Mouse (Mus musculus): ENCODE data around the gene Cacnb3. TPM values are rescaled to one million over a fixed set of nuclear protein-coding genes. Genes with fewer than 3 reads are reported as not detected.

Gene Cacnb3
- polyA plus RNA-seq, 2 experiments: 33.9 to 75.2 TPM

GRCm38 (mm10) chr15:98635291-98635841, 4.7 kb downstream of the Cacnb3 start:
- H3K9me3 ChIP-seq (ENCODE audit: control insufficient read depth, low read length): no peaks in the 10 kb centered on the region
- H3K27me3 ChIP-seq (ENCODE audit: control insufficient read depth, insufficient read depth, low read length): no peaks in the 10 kb centered on the region; the same call in none of the 2 replicates
- no peak for TF ChIP-seq POLR2A (IDR thresholded peaks at IDR 0.05; ENCODE audit: borderline replicate concordance, extremely low read depth, insufficient read depth, insufficient read length)
- H3K36me3 ChIP-seq (ENCODE audit: control insufficient read depth, insufficient read depth, low read length): peaks cover 13% of the 10 kb centered on the region
- H3K4me2 ChIP-seq (replicated peaks; ENCODE audit: low read depth, low read length, severe bottlenecking): peak overlapping the region; percentile 99
- H3K4me3 ChIP-seq (replicated peaks; ENCODE audit: low read length): peak overlapping the region; percentile 84
- H3K9ac ChIP-seq (ENCODE audit: low read depth, low read length, severe bottlenecking): peak overlapping the region; percentile 77
- peak; percentile 29 for DNase-seq (ENCODE audit: low spot score)
- H3K4me1 ChIP-seq (ENCODE audit: control insufficient read depth, insufficient read depth, low read length): peaks cover 31% of the 10 kb centered on the region
- 2% methylated on average over 21 of the region's 21 CpGs for WGBS
- no peak for ATAC-seq (ENCODE audit: low FRiP score, low read depth)
- H3K27ac ChIP-seq (replicated peaks; ENCODE audit: low read depth, low read length): no peak overlapping the region

- Histone ChIP-seq H3K9me3 (ENCODE audit: control insufficient read depth, low read length) (no peaks in the 10 kb centered on the region), H3K4me3 (replicated peaks; ENCODE audit: low read length) (0 out of 2 replicates have a peak overlapping the region, but pooled peaks have one; percentile 8), H3K4me2 (replicated peaks; ENCODE audit: low read depth, low read length, severe bottlenecking) (peak overlapping the region; percentile 99; the same call in 1 of the 2 replicates), H3K27me3 (ENCODE audit: control insufficient read depth, insufficient read depth, low read length) (no peaks in the 10 kb centered on the region; the same call in none of the 2 replicates), H3K27ac (replicated peaks; ENCODE audit: low read depth, low read length) (no peak overlapping the region), H3K9ac (ENCODE audit: low read depth, low read length, severe bottlenecking) (no peak overlapping the region), H3K4me1 (ENCODE audit: control insufficient read depth, insufficient read depth, low read length) (peaks cover 23% of the 10 kb centered on the region), H3K36me3 (ENCODE audit: control insufficient read depth, insufficient read depth, low read length) (peaks cover 25% of the 10 kb centered on the region)
- TF ChIP-seq POLR2A (IDR thresholded peaks at IDR 0.05; ENCODE audit: borderline replicate concordance, extremely low read depth, insufficient read depth, insufficient read length): no peak
- 37% methylated on average over 5 of the region's 5 CpGs for WGBS
- DNase-seq (ENCODE audit: low spot score) (no peak), ATAC-seq (ENCODE audit: low FRiP score, low read depth) (no peak)
Observed at GRCm38 (mm10) chr15:98636517-98636916, 5.9 kb downstream of the Cacnb3 start.

- no peak for TF ChIP-seq POLR2A (IDR thresholded peaks at IDR 0.05; ENCODE audit: borderline replicate concordance, extremely low read depth, insufficient read depth, insufficient read length)
- Histone ChIP-seq H3K27ac (replicated peaks; ENCODE audit: low read depth, low read length) (no peak overlapping the region), H3K4me2 (replicated peaks; ENCODE audit: low read depth, low read length, severe bottlenecking) (no peak overlapping the region), H3K4me3 (replicated peaks; ENCODE audit: low read length) (no peak overlapping the region), H3K27me3 (ENCODE audit: control insufficient read depth, insufficient read depth, low read length) (no peaks in the 10 kb centered on the region; the same call in none of the 2 replicates), H3K9me3 (ENCODE audit: control insufficient read depth, low read length) (no peaks in the 10 kb centered on the region), H3K4me1 (ENCODE audit: control insufficient read depth, insufficient read depth, low read length) (peaks cover 18% of the 10 kb centered on the region), H3K36me3 (ENCODE audit: control insufficient read depth, insufficient read depth, low read length) (peaks cover 31% of the 10 kb centered on the region), H3K9ac (ENCODE audit: low read depth, low read length, severe bottlenecking) (no peak overlapping the region)
- ATAC-seq (ENCODE audit: low FRiP score, low read depth): no peak
- DNase-seq (ENCODE audit: low spot score): no peak
- WGBS: 48% methylated on average over 3 of the region's 3 CpGs
Observed at GRCm38 (mm10) chr15:98637155-98637554, 6.5 kb downstream of the Cacnb3 start.

GRCm38 (mm10) chr15:98640157-98640556, 9.5 kb downstream of the Cacnb3 start:
- TF ChIP-seq POLR2A (IDR thresholded peaks at IDR 0.05; ENCODE audit: borderline replicate concordance, extremely low read depth, insufficient read depth, insufficient read length): no peak
- DNase-seq (ENCODE audit: low spot score) (no peak), ATAC-seq (ENCODE audit: low FRiP score, low read depth) (no peak)
- Histone ChIP-seq H3K4me3 (replicated peaks; ENCODE audit: low read length) (no peak overlapping the region), H3K36me3 (ENCODE audit: control insufficient read depth, insufficient read depth, low read length) (peaks cover 58% of the 10 kb centered on the region), H3K9ac (ENCODE audit: low read depth, low read length, severe bottlenecking) (no peak overlapping the region), H3K4me1 (ENCODE audit: control insufficient read depth, insufficient read depth, low read length) (peaks cover 11% of the 10 kb centered on the region), H3K27ac (replicated peaks; ENCODE audit: low read depth, low read length) (no peak overlapping the region), H3K9me3 (ENCODE audit: control insufficient read depth, low read length) (no peaks in the 10 kb centered on the region), H3K4me2 (replicated peaks; ENCODE audit: low read depth, low read length, severe bottlenecking) (no peak overlapping the region), H3K27me3 (ENCODE audit: control insufficient read depth, insufficient read depth, low read length) (no peaks in the 10 kb centered on the region; the same call in 1 of the 2 replicates)
- WGBS: 27% methylated on average over 8 of the region's 8 CpGs

- DNase-seq (ENCODE audit: low spot score): no peak
- no peaks in the 10 kb centered on the region for H3K27me3 ChIP-seq (ENCODE audit: control insufficient read depth, insufficient read depth, low read length)
- WGBS: 85% methylated on average over 12 of the region's 12 CpGs
- H3K9ac ChIP-seq (ENCODE audit: low read depth, low read length, severe bottlenecking): no peak overlapping the region
- no peaks in the 10 kb centered on the region for H3K4me1 ChIP-seq (ENCODE audit: control insufficient read depth, insufficient read depth, low read length)
- peaks cover 96% of the 10 kb centered on the region for H3K36me3 ChIP-seq (ENCODE audit: control insufficient read depth, insufficient read depth, low read length)
- no peak overlapping the region for H3K4me2 ChIP-seq (replicated peaks; ENCODE audit: low read depth, low read length, severe bottlenecking)
- no peak overlapping the region for H3K4me3 ChIP-seq (replicated peaks; ENCODE audit: low read length)
- TF ChIP-seq POLR2A (IDR thresholded peaks at IDR 0.05; ENCODE audit: borderline replicate concordance, extremely low read depth, insufficient read depth, insufficient read length): no peak
- no peak overlapping the region for H3K27ac ChIP-seq (replicated peaks; ENCODE audit: low read depth, low read length)
- ATAC-seq (ENCODE audit: low FRiP score, low read depth): no peak
- H3K9me3 ChIP-seq (ENCODE audit: control insufficient read depth, low read length): no peaks in the 10 kb centered on the region
Observed at GRCm38 (mm10) chr15:98644406-98644805, 13.8 kb downstream of the Cacnb3 start.

Data from limb, embryonic 14.5 days (tissue).